ENCODE assay signal across 21 mouse cellular contexts in the genomic region with DNA sequence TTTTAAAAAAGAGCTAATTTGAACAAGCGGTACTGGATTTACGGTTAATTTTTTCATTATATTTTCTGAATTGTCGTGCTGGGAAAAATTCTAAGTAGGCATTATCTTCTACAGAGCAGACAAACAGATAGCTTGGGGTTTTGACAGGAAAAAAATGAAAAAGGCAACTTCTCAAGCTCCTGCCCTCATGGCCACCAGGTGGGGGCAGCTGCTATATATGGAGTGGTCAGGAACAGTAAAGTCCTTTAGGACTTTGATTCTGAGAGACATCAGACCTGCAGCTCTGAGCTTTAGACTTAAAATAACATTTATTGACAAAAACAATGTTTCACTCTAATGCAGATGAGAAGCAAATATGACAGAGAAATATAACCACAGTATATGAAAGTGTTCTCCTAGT. TPM values are rescaled to one million over a fixed set of nuclear protein-coding genes. Genes with fewer than 3 reads are reported as not detected.
"Had no signal": no experiment of that assay in that cellular context is flagged by ENCODE, and none has a peak within 500 bp of the region (broad histone marks: within the 10 kb centered on the region; RNA-seq: fewer than 3 reads in every experiment).

No protein-coding gene starts in this region.

- H3K27ac ChIP-seq: liver, embryonic 15.5 days; lung, embryonic 15.5 days; macrophage; midbrain, embryonic 13.5 days; midbrain, embryonic 15.5 days; neural tube, embryonic 12.5 days had no signal

- ATAC-seq: liver, postnatal 0 days; lung, postnatal 0 days; midbrain, embryonic 13.5 days; midbrain, embryonic 15.5 days had no signal

- H3K4me3 ChIP-seq: liver, embryonic 15.5 days; lung, embryonic 15.5 days; megakaryocyte, embryonic 14.5 days; midbrain, embryonic 13.5 days; midbrain, embryonic 15.5 days; neural tube, embryonic 12.5 days had no signal

- H3K36me3 ChIP-seq: liver, embryonic 15.5 days; lung, embryonic 15.5 days; midbrain, embryonic 13.5 days; midbrain, embryonic 15.5 days; neural tube, embryonic 12.5 days had no signal

- H3K4me2 ChIP-seq: liver, embryonic 15.5 days; lung, embryonic 15.5 days; midbrain, embryonic 11.5 days; midbrain, embryonic 13.5 days; midbrain, embryonic 15.5 days; neural tube, embryonic 12.5 days had no signal

- DNase-seq: liver, postnatal 0 days; lung, adult 2 months; lung, postnatal 14 days; lung, postnatal 36 days; right cerebral cortex, postnatal 14 days; spleen, adult 18-20 months; thymus, adult 2 months; thymus, postnatal 25 days; thymus, postnatal 4 days had no signal

- H3K4me1 ChIP-seq: liver, embryonic 15.5 days; lung, embryonic 15.5 days; megakaryocyte, embryonic 14.5 days; midbrain, embryonic 15.5 days; neural tube, embryonic 12.5 days had no signal

- H3K9me3 ChIP-seq: liver, embryonic 15.5 days; lung, embryonic 15.5 days; megakaryocyte, embryonic 14.5 days; midbrain, embryonic 13.5 days; midbrain, embryonic 15.5 days; neural tube, embryonic 12.5 days had no signal

- H3K9ac ChIP-seq: liver, embryonic 15.5 days; liver, postnatal 0 days; lung, embryonic 15.5 days; midbrain, embryonic 13.5 days; midbrain, embryonic 15.5 days; neural tube, embryonic 12.5 days had no signal

- H3K27me3 ChIP-seq: liver, embryonic 15.5 days; lung, embryonic 15.5 days; megakaryocyte, embryonic 14.5 days; midbrain, embryonic 13.5 days; midbrain, embryonic 15.5 days; neural tube, embryonic 12.5 days had no signal

RNA-seq across cellular contexts. Expression of a gene that starts 12.9 kb away (rescaled TPM):
- total RNA-seq: megakaryocyte progenitor cell, adult 5-6 weeks; monocyte, adult 5-6 weeks; neutrophil, adult 5-6 weeks had no signal
- polyA plus RNA-seq: macrophage had no signal
